ENCODE assay signal across 21 mouse cellular contexts in the genomic region with DNA sequence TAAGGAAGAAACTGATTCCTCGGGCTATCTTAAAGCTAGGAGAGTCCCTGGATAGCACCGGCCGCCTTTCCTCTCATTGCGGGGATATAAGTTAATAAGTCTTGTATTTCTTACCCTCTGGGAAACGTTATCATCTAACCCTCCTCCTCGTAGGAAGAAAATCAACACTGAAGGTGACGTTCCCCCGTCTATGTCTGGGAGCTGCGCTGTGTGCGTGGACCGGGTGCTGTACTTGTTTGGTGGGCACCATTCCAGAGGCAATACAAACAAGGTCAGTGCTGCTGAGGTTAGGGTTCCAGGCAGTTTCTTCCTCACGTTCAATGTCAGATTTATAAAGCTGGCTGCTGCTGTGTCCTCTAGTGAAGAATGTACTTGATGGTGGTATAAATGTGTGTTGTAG.
"Had no signal": no experiment of that assay in that cellular context is flagged by ENCODE, and none has a peak within 500 bp of the region (broad histone marks: within the 10 kb centered on the region; RNA-seq: fewer than 3 reads in every experiment).

No protein-coding gene starts in this region.

- H3K27ac ChIP-seq: heart, embryonic 10.5 days; hindbrain, embryonic 13.5 days; hindbrain, embryonic 15.5 days; hindbrain, postnatal 0 days; kidney, embryonic 15.5 days; kidney, postnatal 0 days; limb, embryonic 13.5 days; limb, embryonic 15.5 days; liver, embryonic 12.5 days; liver, embryonic 14.5 days had no signal

- H3K4me3 ChIP-seq: heart, embryonic 10.5 days; heart, embryonic 12.5 days; hindbrain, embryonic 13.5 days; hindbrain, embryonic 15.5 days; kidney, embryonic 15.5 days; limb, embryonic 13.5 days; limb, embryonic 15.5 days; liver, embryonic 12.5 days had no signal

- H3K27me3 ChIP-seq: heart, embryonic 12.5 days; hindbrain, embryonic 13.5 days; hindbrain, embryonic 15.5 days; kidney, embryonic 15.5 days; limb, embryonic 13.5 days; limb, embryonic 15.5 days; liver, embryonic 12.5 days had no signal

- H3K9ac ChIP-seq: heart, embryonic 12.5 days; hindbrain, embryonic 13.5 days; hindbrain, embryonic 15.5 days; kidney, embryonic 15.5 days; limb, embryonic 13.5 days; limb, embryonic 15.5 days; liver, embryonic 12.5 days; liver, embryonic 14.5 days had no signal

- DNase-seq: gastrocnemius, postnatal 14 days; gastrocnemius, postnatal 36 days; heart, adult 18-20 months; heart, postnatal 10 days; heart, postnatal 36 days; kidney, postnatal 14 days; layer of hippocampus, adult 9-11 months; layer of hippocampus, postnatal 36 days; left cerebral cortex, postnatal 4 days had no signal

- H3K4me2 ChIP-seq: heart, embryonic 12.5 days; hindbrain, embryonic 13.5 days; hindbrain, embryonic 15.5 days; kidney, embryonic 15.5 days; limb, embryonic 13.5 days; limb, embryonic 15.5 days; liver, embryonic 12.5 days had no signal

- ATAC-seq: hindbrain, postnatal 0 days; intestine, embryonic 16.5 days; liver, embryonic 12.5 days had no signal

- H3K9me3 ChIP-seq: heart, embryonic 10.5 days; heart, embryonic 12.5 days; hindbrain, embryonic 13.5 days; hindbrain, embryonic 15.5 days; kidney, embryonic 15.5 days; limb, embryonic 13.5 days; limb, embryonic 15.5 days; liver, embryonic 12.5 days had no signal
